Mouse (Mus musculus): ENCODE results near the gene Cdc42ep3.

Gene Cdc42ep3

DNA sequence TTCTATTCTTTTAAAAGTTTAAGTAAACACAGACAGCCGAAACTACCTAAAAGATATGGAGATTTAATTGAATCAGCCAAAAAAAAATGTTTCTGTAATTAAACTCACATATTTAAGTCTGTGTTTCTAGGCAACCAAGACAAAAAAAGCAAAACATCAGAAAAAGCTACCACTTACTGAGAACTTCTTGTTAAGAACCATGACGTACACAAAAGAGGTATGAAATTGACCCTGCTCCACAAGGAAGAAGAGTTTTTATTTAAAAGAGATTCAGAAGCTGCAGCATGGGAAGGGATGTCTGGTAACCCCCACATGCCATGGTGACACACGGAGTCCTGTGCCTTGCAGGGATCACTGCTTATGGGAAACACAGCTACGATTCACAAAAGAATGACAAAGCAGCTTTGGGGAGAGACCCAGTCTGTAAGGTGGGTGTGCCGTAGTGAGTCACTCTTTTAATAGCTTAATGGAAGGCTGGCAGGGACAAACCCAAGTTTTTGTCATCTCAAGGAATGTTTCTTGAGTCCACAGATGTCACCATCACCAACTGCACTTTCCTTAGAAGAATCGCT is 69.8 kb downstream of the Cdc42ep3 start:
- DNase-seq, result no peak

Data from cerebellum, adult 8-10 months (tissue).